Mouse (Mus musculus): Measurements from ENCODE around the gene Enthd1. TPM values are rescaled to one million over a fixed set of nuclear protein-coding genes. Genes with fewer than 3 reads are reported as not detected.

Gene Enthd1
- polyA plus RNA-seq, 1 experiment, result 0.05 TPM

- Histone ChIP-seq H3K4me3 (ENCODE audit: extremely low read depth, insufficient read depth, insufficient read length) (no peak overlapping the region), H3K27ac (ENCODE audit: insufficient read depth, low read length) (no peak overlapping the region), H3K27me3 (ENCODE audit: control insufficient read depth, insufficient read depth, low read length) (no peaks in the 10 kb centered on the region), H3K36me3 (ENCODE audit: control insufficient read depth, insufficient read depth, low read length) (no peaks in the 10 kb centered on the region), H3K4me1 (ENCODE audit: control insufficient read depth, insufficient read depth, insufficient read length) (peaks cover 29% of the 10 kb centered on the region; the same call in 1 of the 2 replicates)
- 59% methylated on average over 7 of the region's 7 CpGs for WGBS
- TF ChIP-seq CTCF (IDR thresholded peaks at IDR 0.05; ENCODE audit: extremely low read depth, insufficient read depth, insufficient read length, insufficient replicate concordance) (no peak), POLR2A (IDR thresholded peaks at IDR 0.05; ENCODE audit: low read depth, low read length) (no peak)
- no peak for DNase-seq (ENCODE audit: low read depth in 1 of 2, low spot score in 2 of 2)
Observed at GRCm38 (mm10) chr15:80569205-80569604, 4.2 kb upstream of the Enthd1 start.

- peak overlapping the region; percentile 63 for H3K27ac ChIP-seq (ENCODE audit: insufficient read depth, low read length)
- no peaks in the 10 kb centered on the region for H3K36me3 ChIP-seq (ENCODE audit: control insufficient read depth, insufficient read depth, low read length)
- no peaks in the 10 kb centered on the region for H3K27me3 ChIP-seq (ENCODE audit: control insufficient read depth, insufficient read depth, low read length)
- TF ChIP-seq POLR2A (IDR thresholded peaks at IDR 0.05; ENCODE audit: low read depth, low read length) (no peak), CTCF (IDR thresholded peaks at IDR 0.05; ENCODE audit: extremely low read depth, insufficient read depth, insufficient read length, insufficient replicate concordance) (no peak)
- 69% methylated on average over 4 of the region's 4 CpGs for WGBS
- DNase-seq (ENCODE audit: low read depth in 1 of 2, low spot score in 2 of 2), result no peak
- no peak overlapping the region for H3K4me3 ChIP-seq (ENCODE audit: extremely low read depth, insufficient read depth, insufficient read length)
- peaks cover 30% of the 10 kb centered on the region; the same call in 1 of the 2 replicates for H3K4me1 ChIP-seq (ENCODE audit: control insufficient read depth, insufficient read depth, insufficient read length)
Observed at GRCm38 (mm10) chr15:80567731-80568130, 2.8 kb upstream of the Enthd1 start.

- no peak for TF ChIP-seq CTCF (IDR thresholded peaks at IDR 0.05; ENCODE audit: extremely low read depth, insufficient read depth, insufficient read length, insufficient replicate concordance)
- no peak for TF ChIP-seq POLR2A (IDR thresholded peaks at IDR 0.05; ENCODE audit: low read depth, low read length)
- H3K27ac ChIP-seq (ENCODE audit: insufficient read depth, low read length), result peak overlapping the region; percentile 63
- H3K27me3 ChIP-seq (ENCODE audit: control insufficient read depth, insufficient read depth, low read length), result no peaks in the 10 kb centered on the region
- no peak for DNase-seq (ENCODE audit: low read depth in 1 of 2, low spot score in 2 of 2)
- WGBS, result 29% methylated on average over 3 of the region's 3 CpGs
- H3K4me3 ChIP-seq (ENCODE audit: extremely low read depth, insufficient read depth, insufficient read length), result no peak overlapping the region
- no peaks in the 10 kb centered on the region for H3K36me3 ChIP-seq (ENCODE audit: control insufficient read depth, insufficient read depth, low read length)
- peaks cover 32% of the 10 kb centered on the region; the same call in 1 of the 2 replicates for H3K4me1 ChIP-seq (ENCODE audit: control insufficient read depth, insufficient read depth, insufficient read length)
Observed at GRCm38 (mm10) chr15:80567139-80567538, 2.2 kb upstream of the Enthd1 start.

GRCm38 (mm10) chr15:80566696-80567095 lies 1.7 kb upstream of the Enthd1 start:
- no peak overlapping the region for H3K4me3 ChIP-seq (ENCODE audit: extremely low read depth, insufficient read depth, insufficient read length)
- 51% methylated on average over 6 of the region's 6 CpGs for WGBS
- no peak overlapping the region for H3K27ac ChIP-seq (ENCODE audit: insufficient read depth, low read length)
- TF ChIP-seq POLR2A (IDR thresholded peaks at IDR 0.05; ENCODE audit: low read depth, low read length) (no peak), CTCF (IDR thresholded peaks at IDR 0.05; ENCODE audit: extremely low read depth, insufficient read depth, insufficient read length, insufficient replicate concordance) (no peak)
- DNase-seq (ENCODE audit: low read depth in 1 of 2, low spot score in 2 of 2), result no peak
- H3K27me3 ChIP-seq (ENCODE audit: control insufficient read depth, insufficient read depth, low read length), result no peaks in the 10 kb centered on the region
- H3K4me1 ChIP-seq (ENCODE audit: control insufficient read depth, insufficient read depth, insufficient read length), result peaks cover 31% of the 10 kb centered on the region; the same call in 1 of the 2 replicates
- no peaks in the 10 kb centered on the region for H3K36me3 ChIP-seq (ENCODE audit: control insufficient read depth, insufficient read depth, low read length)

GRCm38 (mm10) chr15:80563634-80564208 lies 1.2 kb downstream of the Enthd1 start:
- no peaks in the 10 kb centered on the region for H3K36me3 ChIP-seq (ENCODE audit: control insufficient read depth, insufficient read depth, low read length)
- peaks cover 28% of the 10 kb centered on the region for H3K4me1 ChIP-seq (ENCODE audit: control insufficient read depth, insufficient read depth, insufficient read length)
- 65% methylated on average over 6 of the region's 6 CpGs for WGBS
- H3K27me3 ChIP-seq (ENCODE audit: control insufficient read depth, insufficient read depth, low read length), result no peaks in the 10 kb centered on the region
- no peak overlapping the region for H3K4me3 ChIP-seq (ENCODE audit: extremely low read depth, insufficient read depth, insufficient read length)
- DNase-seq (ENCODE audit: low read depth in 1 of 2, low spot score in 2 of 2), result peak in 1 of 2 experiments; percentile 40
- no peak overlapping the region for H3K27ac ChIP-seq (ENCODE audit: insufficient read depth, low read length)
- TF ChIP-seq CTCF (IDR thresholded peaks at IDR 0.05; ENCODE audit: extremely low read depth, insufficient read depth, insufficient read length, insufficient replicate concordance) (peak; percentile 17; the same call in 1 of the 2 replicates), POLR2A (IDR thresholded peaks at IDR 0.05; ENCODE audit: low read depth, low read length) (no peak)

- H3K27me3 ChIP-seq (ENCODE audit: control insufficient read depth, insufficient read depth, low read length), result no peaks in the 10 kb centered on the region
- WGBS, result 62% methylated on average over 3 of the region's 3 CpGs
- no peaks in the 10 kb centered on the region for H3K36me3 ChIP-seq (ENCODE audit: control insufficient read depth, insufficient read depth, low read length)
- peak in 1 of 2 experiments; percentile 47 for DNase-seq (ENCODE audit: low read depth in 1 of 2, low spot score in 2 of 2)
- peaks cover 22% of the 10 kb centered on the region for H3K4me1 ChIP-seq (ENCODE audit: control insufficient read depth, insufficient read depth, insufficient read length)
- no peak overlapping the region for H3K4me3 ChIP-seq (ENCODE audit: extremely low read depth, insufficient read depth, insufficient read length)
- TF ChIP-seq POLR2A (IDR thresholded peaks at IDR 0.05; ENCODE audit: low read depth, low read length) (no peak), CTCF (IDR thresholded peaks at IDR 0.05; ENCODE audit: extremely low read depth, insufficient read depth, insufficient read length, insufficient replicate concordance) (no peak)
- no peak overlapping the region for H3K27ac ChIP-seq (ENCODE audit: insufficient read depth, low read length)
Observed at GRCm38 (mm10) chr15:80562446-80562845, 2.5 kb downstream of the Enthd1 start.

All from spleen, adult 2 months (tissue).